Mouse (Mus musculus): Measurements from ENCODE around the gene Hspa12b.

The Hspa12b gene

DNA sequence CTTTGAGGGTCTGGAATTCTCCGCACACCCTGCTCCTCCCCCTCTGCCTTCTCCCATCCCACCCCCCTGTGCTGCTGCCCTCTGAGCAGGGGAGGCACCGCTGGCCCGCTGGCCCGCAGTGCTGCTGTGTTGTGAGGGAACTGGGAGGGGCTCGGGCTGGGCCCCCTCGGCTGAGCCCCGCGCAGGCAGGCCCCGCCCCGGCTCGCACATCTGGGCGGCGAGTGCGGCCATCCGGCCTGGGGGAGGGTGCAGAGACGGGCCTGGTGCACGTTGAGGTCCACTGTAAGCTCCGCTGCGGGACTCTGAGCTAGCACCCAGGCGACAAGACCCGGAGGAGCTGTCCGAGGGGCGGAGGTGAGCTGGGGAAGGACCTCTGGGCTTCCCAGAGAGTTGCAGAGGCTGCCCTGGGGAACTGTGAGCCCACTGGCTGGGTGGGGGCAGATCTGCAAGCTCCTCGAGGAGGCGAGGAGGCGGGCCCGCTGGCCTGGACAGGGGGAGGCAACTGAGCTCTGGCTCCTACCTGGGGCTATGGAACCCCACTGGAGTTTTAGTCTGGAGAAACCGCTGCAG, at the start of gene Hspa12b:
Hspa12b (plus strand) TSS at position 120 of the 570 bp plus-strand sequence.
- in situ Hi-C loops (cut with MboI, MseI): no loop called here

DNA sequence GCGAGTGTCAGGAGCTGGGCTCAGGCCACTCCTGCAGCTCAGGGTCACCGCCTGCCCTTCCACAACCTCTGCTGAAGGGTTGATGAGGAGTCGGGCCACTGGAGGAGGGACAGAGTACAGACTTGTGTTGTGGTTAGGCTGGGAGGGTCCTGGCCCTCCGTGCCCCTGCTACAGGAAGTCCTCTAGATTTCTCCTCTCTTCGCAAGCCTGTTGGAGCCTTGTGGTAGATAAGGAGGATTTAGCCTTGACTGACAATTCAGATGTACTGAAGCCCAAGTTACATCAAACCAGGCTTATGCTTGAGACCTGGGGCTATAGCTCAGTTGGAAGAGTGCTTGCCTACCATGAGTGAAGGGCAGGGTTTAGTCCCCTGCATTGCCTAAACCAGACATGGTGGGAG, 46.6 kb upstream of the Hspa12b start:
- in situ Hi-C loops (cut with MboI, MseI): no loop called here

DNA sequence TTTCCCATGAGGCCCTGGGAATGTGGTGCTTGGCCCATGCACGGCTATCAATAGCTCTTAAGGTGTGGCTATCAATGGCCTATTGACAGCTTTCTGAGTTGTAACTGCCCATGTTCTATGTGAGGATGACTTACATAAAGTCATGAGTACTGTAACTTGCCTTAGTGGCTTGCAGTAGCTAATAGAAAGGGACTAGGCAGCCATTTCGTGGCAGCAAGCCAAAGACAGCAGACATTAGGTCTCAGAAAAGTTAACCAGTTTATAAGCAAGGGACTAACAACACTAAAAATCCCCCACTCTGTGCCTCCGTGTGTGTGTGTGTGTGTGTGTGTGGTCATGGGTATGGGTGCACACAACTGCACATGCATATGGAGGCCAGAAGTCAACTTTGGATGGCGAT, 42.9 kb upstream of the Hspa12b start:
- in situ Hi-C loops (cut with MboI, MseI): no loop called here

DNA sequence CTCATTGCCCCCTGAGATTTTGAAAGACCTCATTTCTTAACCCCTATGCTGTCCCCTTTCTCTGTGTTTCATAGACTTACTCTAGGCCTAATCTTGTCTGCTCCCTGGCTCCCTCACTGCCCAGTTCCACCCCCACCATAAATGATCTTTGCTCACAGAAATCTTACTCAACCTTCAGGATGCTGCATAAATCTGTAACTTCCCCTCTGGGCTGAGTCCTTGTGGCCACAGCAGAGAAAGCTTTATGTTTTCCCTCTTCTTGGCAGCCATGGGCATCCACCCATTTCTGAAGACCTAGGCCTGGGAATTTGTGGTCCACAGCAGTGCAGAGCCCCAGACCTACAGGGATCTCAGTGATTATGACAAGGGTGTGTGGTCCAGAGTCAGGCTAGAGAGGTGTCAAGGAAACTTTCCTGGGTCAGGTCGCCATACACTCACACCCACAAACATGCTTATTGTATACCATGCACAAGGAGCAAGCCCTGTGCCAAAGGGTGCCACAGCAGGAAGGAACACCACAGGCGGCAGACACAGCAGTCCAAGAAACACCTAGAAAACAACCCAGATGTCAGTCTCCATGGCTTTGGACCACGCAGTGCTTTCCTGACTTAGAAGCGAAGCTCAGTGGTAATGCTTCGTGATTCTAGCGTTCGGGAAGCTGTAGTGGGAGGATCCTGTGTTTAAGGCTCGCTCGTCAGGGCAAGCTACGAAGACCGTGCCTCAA, 40.3 kb upstream of the Hspa12b start, which contains the start of gene Siglec1:
Siglec1 (minus strand) TSS at position 99 of the 724 bp plus-strand sequence.
- in situ Hi-C loops (cut with MboI, MseI): no loop called here

DNA sequence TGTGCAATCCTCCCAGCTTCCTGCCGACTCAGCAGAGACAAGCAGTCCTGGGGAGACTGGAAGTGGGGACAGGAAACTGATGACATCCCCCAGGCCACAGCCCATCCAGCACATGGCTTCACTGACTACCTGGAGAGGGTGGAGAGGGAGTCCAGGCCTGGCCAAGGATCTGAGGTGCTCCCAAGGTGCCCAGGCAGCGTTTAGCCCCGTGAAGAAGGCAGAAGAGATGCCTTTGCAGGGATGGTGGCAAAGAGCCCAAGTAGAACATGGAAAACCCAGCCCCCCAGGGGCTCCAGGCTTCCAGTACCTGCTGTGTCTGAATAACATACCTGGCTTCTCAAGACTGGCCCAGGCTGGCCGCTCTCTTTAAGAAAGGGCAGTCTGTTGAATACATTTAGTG, 38.5 kb upstream of the Hspa12b start:
- in situ Hi-C loops (cut with MboI, MseI): no loop called here

DNA sequence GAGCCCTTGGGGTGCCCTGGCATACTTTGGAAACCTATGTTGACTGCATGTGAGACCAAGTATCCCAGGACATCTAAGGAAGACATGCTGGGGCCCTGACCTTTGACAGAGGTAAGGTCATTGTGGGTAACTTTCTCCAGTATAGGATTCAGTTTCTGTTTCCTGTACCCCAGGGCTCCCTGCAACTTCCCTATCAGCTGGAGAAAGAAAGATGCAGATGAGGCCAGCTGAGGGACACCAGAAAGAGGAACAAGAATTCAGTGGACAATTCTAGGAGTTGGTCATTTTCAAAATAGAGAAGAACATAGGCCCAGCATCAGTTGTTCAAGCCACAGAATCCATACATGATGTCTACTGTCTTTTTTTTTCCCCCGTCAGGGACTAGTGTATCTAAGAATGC, 37.4 kb upstream of the Hspa12b start:
- in situ Hi-C loops (cut with MboI, MseI): no loop called here

DNA sequence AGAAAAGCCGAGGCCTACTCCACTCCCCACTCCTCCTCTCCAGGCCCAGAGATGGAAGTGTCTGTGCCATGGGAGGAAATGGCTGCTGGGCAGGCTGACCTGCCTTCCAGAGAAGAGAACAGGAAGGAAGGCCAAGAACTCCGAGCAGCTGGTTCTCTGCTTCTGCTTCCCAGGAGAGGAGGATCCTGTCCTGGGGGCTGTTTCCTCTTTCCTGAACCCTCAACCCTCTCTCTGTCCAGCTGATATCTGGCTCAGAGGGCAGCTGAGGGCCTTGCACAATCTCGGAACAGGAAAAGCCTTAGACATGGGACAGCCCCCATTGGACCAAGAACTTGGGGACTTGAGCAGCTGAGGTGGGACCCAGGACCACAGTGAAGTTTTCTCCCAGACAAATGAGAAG, 36.2 kb upstream of the Hspa12b start:
- in situ Hi-C loops (cut with MboI, MseI): no loop called here

DNA sequence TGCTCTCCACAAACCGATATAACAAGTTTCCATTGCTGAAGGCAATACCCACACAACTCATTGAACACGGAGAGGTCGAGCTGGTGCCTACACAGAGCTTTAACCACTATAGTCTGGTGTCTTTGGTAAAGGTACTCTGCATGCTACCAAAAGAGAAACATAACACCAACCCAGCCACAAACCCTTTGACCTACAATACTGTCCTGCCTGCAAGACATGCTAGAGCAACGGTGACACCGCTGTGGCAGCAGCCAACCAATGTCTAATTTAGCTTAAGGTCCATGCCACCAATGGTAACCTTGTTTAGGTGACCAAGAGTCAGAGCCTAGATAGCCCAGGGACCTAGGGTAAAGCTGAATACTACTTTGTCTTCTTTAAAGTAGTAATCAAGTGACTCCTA, 33.5 kb upstream of the Hspa12b start:
- in situ Hi-C loops (cut with MboI, MseI): no loop called here

DNA sequence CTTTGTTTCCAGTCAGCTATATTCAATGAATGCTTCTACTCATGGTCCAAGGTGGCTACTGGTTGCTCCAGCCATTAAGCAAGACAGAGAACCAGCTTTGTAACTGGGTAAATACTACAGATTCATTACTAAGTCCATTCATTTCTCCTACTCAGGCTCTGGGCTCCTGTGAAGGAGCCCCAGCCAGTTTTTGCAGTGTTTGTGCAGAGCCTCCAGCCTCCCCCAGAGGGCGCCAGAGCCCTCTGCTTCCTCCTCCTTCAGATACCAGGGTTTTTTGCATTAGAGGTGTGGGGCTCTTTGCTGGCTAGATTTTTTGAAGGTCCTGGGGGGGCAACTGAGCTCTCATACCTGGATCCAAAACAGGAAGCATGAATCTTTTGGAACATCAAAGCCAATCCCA, 32.3 kb upstream of the Hspa12b start:
- in situ Hi-C loops (cut with MboI, MseI): loop anchor here (5.0 kb wide), 2 partner anchors 137 to 322 kb away; partner anchors contain the start of gene Mavs

DNA sequence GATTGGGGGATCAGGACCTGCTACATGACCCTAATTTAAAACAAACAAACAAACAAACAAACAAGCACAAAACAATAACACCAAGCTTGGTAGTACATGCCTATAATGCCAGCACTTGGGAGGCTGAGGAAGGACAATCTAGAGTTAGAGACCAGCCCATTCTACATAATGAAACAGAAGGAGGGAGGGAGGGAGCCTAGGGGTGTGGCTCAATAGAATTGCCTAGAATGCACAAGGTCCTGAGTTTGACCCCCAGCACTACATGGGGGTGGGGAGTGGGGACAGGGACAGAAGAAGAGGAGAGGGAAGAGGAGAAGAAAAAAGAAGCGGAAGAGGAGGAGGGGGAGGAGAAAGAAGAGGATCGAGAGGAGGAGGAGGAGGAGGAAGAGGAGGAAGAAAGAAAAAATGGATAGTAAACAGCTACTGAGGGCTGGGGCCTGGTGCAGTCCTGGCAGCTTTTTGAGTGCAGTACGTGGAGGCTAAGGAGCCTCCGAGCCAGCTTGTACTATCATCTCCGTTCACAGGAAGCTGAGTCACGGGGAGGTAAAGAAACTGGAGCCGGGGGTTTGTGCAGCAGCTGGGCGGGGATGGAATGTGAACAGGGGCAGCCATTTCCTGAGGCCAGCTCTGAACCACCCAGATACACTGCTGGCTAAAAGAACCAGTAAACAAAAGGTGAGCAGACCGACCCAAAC, 30.8 kb upstream of the Hspa12b start:
- in situ Hi-C loops (cut with MboI, MseI): loop anchor here (5.0 kb wide), 2 partner anchors 136 to 321 kb away; partner anchors contain the start of gene Mavs

DNA sequence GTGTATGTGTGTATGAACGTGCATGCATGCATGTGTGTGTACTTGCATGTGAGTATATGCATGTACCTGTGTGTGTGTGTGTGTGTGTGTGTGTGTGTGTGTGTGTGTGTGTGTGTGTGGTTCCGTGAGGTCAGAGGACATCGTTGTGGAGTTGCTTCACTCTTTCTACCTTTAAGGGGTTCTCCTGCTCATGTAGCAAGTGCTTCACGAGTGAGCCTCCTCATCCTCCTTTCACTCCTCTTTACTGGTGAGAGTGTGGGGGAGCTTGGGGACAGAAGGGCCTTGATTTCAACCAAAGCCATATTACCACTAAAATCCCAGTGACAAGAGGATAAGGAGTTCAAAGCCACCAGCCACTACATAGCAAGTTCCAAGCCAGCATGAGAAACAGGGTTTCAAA, 30.0 kb upstream of the Hspa12b start:
- in situ Hi-C loops (cut with MboI, MseI): loop anchor here (5.0 kb wide), 2 partner anchors 135 to 320 kb away; partner anchors contain the start of gene Mavs

DNA sequence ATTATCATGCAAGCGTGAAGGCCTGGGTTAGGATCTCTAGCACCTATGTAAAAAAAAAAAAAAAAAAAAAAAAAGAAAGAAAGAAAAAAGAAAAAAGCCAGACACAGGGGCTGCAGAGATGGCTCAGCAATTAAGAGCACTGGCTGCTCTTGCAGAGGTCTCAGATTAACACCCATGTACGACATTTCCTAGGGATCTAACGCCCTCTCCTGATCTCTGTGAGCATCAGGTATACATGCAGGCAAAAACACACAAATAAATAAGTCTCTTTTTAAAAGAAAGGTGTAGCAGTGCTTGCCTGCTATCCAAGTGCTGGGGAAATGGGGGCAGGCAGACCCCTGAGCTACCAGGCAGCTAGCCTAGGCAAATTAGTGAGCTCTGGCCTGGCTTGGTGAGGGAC, 25.6 kb upstream of the Hspa12b start:
- in situ Hi-C loops (cut with MboI, MseI): no loop called here

DNA sequence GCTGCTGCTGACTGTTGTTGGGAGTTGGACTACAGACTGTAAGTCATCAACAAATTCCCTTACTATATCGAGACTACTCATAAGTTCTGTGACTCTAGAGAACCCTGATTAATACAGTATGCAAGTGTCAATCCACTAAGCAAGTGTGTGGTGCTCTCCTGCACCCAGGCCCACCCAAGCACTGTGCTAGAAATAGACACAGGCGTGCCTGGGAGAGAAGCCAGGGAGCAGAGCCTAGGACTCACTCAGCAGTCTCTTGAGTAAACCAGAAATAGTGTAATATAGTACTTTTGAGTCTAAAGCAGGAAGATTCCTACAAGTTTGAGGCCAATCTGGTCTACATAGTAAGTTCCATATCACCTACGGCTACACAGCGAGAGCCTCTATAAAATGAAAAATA, 23.1 kb upstream of the Hspa12b start:
- in situ Hi-C loops (cut with MboI, MseI): no loop called here

DNA sequence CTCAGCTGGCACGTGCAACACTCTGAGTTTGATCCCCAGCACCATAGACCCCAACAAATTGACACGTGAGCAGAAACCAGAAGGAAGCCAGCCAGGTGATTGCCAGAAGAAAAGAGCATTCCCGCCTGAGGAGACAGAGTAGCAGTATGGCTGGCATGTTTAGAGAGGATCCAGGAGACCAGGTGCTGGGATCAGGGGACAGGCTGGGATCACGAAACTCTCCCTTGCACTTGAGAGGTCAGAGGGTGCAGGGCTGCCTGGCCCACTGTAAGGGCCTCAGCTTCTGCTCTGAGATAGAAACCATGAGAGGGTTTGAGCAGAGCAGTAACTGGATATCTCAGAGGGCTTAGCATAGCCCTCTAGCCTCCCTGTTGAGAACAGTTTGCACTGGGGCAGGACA, 22.0 kb upstream of the Hspa12b start:
- in situ Hi-C loops (cut with MboI, MseI): loop anchor here (5.0 kb wide), 1 partner anchor 373 kb away; no protein-coding TSS in a partner anchor

DNA sequence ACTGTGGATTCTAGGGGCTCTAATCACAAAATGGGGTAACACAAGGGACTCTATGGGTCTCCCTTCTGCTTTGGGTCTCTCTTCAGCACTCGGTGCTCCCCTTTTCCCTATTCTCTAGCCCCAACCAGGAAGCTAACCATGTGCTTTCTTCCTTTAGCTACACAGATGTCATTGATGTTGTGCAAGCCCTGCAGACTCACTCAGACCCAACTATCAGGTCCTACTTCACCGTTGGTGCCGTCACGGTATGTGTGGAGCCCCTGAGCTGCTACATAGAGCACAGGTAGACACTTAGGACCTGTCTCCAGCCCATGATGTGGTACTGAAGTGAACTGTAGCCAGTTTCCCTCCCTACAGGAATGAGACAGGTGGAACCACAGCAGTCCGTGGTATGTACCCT, 21.1 kb upstream of the Hspa12b start:
- in situ Hi-C loops (cut with MboI, MseI): loop anchor here (5.0 kb wide), 1 partner anchor 374 kb away; no protein-coding TSS in a partner anchor

DNA sequence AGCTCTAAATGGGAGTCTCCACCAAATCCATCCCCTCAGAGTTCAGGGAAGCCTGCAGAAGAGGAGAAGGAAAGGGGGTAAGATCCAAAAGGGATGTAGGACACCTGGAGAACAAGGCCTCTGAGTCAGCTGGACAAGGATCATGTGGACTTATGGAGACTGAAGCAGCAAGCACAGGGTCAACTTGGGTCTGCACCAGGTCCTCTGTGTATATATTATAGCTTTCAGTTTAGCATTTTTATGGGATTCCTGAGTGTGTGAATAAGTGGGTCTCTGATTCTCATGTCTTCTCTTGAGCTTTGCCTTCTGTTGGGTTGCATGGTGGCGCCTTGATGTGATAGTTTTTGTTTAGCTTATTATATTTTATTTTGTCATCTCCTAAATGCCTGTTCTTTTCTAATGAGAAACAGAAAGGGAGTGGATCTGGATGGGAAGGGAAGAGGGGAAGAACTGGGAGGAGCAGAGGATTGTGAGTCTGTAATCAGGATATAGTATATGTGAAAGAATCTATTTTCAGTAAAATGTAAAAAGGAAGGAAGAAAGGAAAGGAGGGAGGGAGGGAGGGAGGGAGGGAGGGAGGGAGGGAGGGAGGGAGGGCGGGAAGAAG, 8.0 kb upstream of the Hspa12b start:
- in situ Hi-C loops (cut with MboI, MseI): no loop called here

DNA sequence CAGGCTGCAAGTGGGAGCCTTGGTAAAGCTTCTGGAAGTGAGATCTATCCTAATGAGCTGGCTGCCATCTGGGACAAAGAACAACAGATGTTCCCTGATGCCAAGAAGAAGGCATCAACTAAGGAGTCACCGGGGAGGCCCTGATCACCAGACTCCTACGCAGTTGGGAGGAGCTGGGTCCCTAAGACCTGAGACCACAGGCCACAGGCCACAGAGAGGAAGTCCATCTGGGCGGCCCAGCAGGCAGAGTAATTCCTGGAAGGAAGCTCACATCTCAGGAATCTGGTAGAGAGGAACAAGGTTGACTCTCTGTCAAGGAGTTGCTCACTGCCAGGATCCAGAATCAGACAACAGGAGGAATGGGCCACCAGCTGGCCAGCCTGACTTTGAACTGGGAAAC, 2.9 kb upstream of the Hspa12b start:
- in situ Hi-C loops (cut with MboI, MseI): no loop called here

DNA sequence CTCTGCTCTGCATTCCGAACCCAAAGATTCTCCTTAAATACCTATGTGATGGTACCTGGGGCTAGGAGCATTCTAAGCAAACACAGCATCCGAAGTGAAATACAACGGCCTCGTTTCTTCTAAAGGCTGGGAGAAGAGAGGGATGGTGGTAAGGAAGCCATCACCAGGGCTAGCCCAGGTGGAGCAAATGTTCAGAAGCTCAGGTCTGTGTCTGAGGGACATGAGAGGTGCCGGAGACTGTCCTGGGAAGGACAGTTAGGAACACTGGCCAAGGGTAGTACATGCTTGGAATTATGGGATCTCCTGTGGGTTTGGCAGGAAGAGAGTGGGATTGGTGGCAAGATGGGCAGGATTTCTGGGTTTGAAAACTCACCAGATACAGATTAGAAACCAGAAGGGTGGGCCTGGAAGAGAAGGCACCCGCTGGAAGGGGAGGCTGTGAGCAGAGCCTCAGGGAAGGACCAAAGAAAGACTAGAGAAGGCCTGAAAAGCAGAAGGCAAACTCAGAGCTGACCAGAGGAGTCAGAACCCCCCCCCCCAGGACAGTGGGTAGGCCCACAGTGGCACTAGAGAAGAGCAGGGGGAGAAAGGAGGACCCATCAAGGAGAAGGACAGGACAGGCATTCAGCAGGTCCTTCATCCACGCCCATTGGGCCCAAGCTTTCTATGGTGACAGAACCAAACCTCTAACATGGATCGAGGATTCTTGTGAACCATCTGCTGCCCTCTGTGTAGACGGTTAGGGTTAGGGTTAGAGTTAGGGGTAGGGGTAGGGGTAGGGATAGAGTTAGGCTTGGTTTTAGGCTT, 1.7 kb upstream of the Hspa12b start:
- in situ Hi-C loops (cut with MboI, MseI): no loop called here

DNA sequence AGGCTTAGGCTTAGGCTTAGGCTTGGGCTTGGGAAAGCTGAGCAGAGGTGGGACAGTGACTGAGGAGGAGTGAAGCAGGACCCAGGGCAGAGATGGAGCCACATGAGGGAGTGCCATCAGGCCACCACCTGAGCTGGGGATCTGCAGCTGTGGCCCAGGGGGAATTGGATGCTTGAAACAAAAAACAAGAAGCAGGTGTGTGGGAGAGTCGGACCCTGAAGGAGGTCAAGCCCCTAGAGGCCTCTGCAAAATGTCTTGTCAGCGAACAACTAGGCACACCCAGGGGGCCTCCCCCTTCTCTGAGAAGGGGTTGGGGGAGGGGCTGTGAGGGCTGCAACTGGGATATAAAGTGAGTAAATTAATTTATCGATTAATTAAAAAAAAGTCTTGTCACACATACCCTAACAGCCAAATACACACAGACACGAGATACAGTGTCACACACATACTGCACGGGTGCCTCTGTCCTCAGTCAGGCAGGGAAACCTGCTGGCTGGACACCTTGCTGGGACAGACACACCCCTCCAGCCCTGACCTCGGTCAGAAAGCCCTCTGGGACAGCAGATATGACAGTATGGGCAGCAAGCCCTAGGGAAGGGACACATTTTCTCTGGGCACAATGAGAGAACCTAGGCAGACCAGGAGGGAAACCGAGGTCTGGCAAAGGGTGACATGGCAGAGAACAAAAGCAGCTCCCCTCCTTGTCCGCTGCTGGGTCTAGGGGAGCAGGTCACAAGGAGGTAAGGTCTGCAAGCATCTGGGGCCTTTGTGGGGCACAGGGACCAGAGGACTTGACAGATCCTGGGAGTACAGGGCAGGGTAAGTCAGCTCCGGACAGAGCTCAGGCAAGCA, 890 bp upstream of the Hspa12b start:
- in situ Hi-C loops (cut with MboI, MseI): no loop called here

DNA sequence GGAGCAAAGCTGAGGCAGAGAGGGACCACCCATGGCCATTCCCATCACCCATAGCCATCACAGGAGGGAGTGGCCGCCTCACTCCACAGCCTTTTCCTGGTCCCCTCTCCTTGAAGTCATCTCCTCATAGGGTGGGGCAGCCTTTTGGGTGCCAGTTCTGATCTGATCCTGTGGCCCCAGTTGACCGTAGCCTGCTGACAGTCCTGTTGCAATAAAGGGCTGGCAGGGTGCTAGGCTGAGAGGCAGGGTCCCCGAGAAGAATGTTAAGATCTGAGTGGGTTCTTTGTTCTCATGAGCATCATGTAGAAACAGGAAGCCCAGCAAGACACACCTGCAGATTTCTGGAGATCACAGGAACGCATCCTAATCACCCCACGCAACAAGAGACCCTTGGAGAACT, 1.1 kb downstream of the Hspa12b start:
- in situ Hi-C loops (cut with MboI, MseI): no loop called here

Measured in T-helper 1 cell (primary cell).